Mouse (Mus musculus) induced T-regulatory cell, adult 2 months (primary cell): Measurements from ENCODE around the gene Mpped1.

Source experiments
- DNase-seq: peaks from one replicate; pipeline ENCODE4 v3.0.0-alpha.2; 2012; ENCODE audit warnings: low read depth

Mpped1 gene

GRCm38 (mm10) chr15:83779387-83779786, at the start of gene Mpped1:
Mpped1 (plus strand) TSS chr15:83779467.
- no peak for DNase-seq

GRCm38 (mm10) chr15:83740676-83741422, 38.4 kb upstream of the Mpped1 start:
- DNase-seq = no peak

- DNase-seq = no peak
Measured at GRCm38 (mm10) chr15:83742018-83742417, 37.2 kb upstream of the Mpped1 start.

GRCm38 (mm10) chr15:83746311-83746710, 33.0 kb upstream of the Mpped1 start:
- DNase-seq = no peak

GRCm38 (mm10) chr15:83748986-83749385, 30.3 kb upstream of the Mpped1 start:
- no peak for DNase-seq

DNA sequence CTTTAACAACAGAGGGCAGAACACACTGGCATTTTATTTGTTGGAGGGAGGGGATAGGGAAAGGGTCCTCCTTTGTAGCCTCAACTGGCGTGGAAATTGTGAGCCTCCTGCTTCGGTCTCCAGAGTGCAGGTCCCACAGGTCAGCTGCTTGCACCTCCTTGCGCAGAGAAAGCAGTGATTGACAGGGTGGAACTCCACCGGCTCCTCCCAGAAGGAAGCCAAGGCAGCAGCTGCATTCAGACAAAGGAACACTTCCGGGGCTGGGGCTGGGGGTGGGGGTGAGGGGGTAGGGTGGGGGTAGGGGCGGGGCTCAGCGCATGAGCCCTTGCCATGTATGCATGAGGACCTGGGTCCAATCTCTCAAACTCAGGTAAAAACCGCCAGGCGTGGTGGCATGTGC, 29.8 kb upstream of the Mpped1 start:
- DNase-seq = no peak

GRCm38 (mm10) chr15:83756742-83757141, 22.5 kb upstream of the Mpped1 start:
- peak; percentile 38 for DNase-seq

DNA sequence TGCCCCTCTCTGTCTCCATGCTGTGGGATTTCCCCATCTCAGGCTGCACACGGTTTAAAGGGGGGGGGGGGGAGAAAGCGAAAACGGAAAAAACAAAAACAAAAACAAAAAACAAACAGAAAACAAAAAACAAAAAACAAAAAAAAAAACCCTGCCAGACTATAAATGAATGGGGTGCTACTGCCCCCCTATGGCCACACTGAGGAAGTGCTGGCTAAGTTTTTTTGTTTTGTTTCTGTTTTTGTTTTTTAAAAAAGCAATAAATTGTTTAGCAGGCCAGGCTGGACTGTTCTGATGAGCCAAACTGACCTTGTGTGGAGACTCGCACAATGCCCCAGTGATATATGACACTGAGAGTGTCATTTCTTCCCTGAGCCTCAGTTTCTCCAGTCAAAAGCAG, 20.3 kb upstream of the Mpped1 start:
- peak; percentile 14 for DNase-seq

GRCm38 (mm10) chr15:83760683-83761082, 18.6 kb upstream of the Mpped1 start:
- peak; percentile 36 for DNase-seq

- no peak for DNase-seq
Measured at GRCm38 (mm10) chr15:83761512-83761911, 17.8 kb upstream of the Mpped1 start.

- DNase-seq = no peak
Measured at GRCm38 (mm10) chr15:83765388-83766029, 13.8 kb upstream of the Mpped1 start.

GRCm38 (mm10) chr15:83771346-83772053, 7.8 kb upstream of the Mpped1 start:
- no peak for DNase-seq

DNA sequence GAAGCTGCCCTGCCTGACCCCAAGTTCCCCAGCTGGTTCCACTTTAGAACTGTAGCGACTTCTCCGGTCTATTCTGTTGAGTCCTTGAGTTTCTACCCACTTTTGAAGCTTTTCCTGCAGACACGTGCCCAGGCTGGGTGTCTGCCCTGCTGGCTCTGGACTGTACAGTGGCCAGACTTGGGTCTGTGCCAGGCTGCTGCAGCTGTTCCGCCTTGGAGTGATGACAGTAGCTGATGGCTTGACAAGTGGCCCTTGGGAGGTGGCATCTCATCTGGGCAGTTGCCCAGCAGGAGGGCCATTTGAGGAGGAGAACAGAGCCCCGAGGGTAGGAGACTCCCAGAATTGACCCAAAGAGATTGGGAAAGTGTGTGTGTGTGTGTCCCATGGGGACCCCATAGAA, 6.8 kb upstream of the Mpped1 start:
- no peak for DNase-seq

DNA sequence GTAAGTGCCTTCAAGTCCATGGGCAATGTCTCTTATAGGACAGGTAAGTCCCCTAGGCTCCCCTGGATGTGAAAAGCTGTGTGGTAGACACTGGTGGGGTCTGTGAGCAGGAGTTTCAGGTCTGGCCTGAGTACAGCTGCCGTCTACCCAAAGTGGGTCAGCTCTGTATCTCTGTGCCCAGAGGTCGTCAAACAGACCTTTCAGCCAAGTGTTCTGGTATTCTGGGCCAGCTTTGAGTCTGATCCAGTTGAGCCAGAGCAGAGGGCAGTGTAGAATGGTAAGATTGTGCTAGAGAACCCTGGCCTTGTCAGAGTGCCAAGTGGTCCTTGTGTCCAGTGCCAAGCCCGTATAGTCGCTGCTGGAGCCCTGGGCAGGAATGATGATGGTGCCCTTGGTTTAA, 6.3 kb upstream of the Mpped1 start:
- DNase-seq = no peak

GRCm38 (mm10) chr15:83774922-83775321, 4.3 kb upstream of the Mpped1 start:
- no peak for DNase-seq

DNA sequence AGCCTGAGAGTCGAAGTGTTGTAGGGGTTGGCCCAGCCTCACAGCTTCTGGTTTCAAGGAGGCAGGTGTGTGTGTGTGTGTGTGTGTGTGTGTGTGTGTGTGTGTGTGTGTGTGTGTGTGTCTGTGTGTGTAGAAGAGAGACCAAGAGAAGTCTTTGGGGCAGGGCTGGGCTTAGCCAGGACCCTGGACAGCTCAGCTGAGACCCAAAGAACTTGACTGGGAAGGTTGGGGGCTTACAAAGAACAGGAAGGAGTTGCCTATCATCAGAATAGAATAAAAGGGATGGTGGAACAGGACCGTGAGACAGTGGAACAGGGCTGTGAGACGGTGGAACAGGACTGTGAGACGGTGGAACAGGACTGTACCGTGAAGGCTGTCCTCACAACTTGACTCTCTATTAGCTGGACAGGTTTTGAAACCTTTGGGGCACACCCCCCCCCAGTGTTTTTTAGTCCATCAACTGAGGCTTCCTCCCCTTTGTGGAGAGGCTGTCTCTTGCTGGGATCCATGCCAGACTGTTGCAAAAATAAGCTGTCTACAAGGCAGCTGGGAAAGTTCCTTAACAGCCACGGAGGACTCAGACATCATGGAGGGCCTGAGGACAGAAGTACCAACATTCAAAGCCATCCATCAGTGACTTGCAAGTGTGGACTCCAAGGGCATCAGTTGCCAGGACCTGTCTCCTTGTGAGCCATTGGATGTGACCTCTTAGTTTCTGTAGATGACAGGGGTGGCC, 2.8 kb upstream of the Mpped1 start:
- no peak for DNase-seq

- DNase-seq = no peak
Measured at GRCm38 (mm10) chr15:83777476-83777875, 1.8 kb upstream of the Mpped1 start.

DNA sequence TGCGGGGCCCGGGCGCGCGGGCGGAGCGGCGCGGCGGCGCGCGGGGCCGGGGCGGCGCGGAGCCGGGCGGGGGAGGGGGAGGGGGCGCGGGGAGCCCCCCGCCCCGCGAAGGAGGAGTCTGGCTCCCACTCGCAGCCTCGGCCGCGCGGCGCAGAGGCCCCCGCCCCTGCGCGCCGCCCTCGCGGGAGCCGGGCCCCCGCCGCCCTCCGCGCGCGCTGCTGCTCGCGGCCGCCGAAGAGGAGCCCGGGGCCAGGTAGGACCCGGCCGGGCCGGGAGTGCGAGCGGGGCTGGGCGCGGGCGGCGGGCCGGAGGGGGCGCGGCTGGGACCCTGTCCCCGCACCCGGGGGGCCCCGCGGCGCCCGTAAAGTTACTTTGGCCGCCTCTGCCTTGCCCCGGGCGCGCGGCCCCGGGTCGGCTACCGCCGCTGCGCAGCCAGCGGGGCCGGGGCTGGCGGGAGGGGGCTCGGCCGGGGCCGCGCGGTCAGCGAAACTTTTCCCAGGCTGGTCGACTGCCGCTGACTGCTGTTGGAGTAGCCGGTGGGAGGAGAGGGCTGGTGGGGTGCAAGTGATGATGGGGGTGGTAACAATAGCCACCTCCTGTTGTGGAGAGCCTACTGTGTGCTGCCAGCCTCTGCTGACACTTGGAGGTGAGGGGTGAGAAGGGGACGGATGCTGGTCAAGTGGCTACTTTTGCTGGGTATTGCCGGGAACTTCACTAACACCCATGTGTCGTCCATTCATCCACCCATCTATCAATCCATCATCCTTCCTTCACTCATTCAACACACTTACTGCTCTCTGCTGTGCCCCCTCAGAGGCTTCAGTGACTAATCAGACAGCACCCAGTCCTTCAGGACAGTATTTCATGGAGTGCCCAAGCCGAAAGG, 831 bp downstream of the Mpped1 start:
- no peak for DNase-seq

DNA sequence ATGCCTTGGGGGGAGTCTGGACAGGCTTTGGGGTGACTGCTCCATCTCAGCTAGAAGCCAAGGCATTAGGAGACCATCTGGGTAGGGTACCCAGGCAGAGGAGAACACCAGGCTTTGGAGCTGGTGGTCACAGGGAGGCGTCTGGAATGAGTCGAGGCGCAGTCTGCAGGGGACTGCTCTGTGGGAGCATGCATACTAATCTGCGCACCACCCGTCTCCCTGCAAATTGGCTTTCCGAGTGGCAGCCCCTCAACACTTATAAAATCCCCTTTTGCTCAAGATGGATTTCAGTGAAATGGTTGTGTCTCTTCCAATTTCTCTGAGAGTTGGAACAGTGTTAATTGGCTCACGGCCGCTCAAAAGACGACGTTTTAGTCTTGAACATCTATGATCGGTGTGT, 2.0 kb downstream of the Mpped1 start:
- no peak for DNase-seq

GRCm38 (mm10) chr15:83782284-83782683, 3.0 kb downstream of the Mpped1 start:
- no peak for DNase-seq

GRCm38 (mm10) chr15:83784772-83785171, 5.5 kb downstream of the Mpped1 start:
- no peak for DNase-seq
